Mouse (Mus musculus) heart, embryonic 13.5 days (tissue): Measurements from ENCODE around the gene Rpl3. TPM values are rescaled to one million over a fixed set of nuclear protein-coding genes. Genes with fewer than 3 reads are reported as not detected.
A peak's percentile ranks its signal among the peaks of the same experiment; 100 is the strongest.

Experiments used
- ATAC-seq: fragments of 200-750 bp; cut with Nextera tagmentation; 2 replicates; pipeline ENCODE4 v1.8.0; 2017; ENCODE audit warnings: moderate TSS enrichment; ENCODE audit not compliant: insufficient number of reproducible peaks, low FRiP score, low TSS enrichment; ENCODE audit errors: extremely low read depth
- H3K27ac ChIP-seq: fragments of 300-500 bp; sonication (generic); replicated peaks from 2 replicates; pipeline ENCODE4 v1.5.1; 2015; ENCODE audit warnings: moderate library complexity, mild to moderate bottlenecking, inconsistent platforms
- H3K27me3 ChIP-seq: fragments of 300-500 bp; sonication (generic); replicated peaks from 2 replicates; pipeline ENCODE4 v1.6.1; 2015; ENCODE audit warnings: mild to moderate bottlenecking, inconsistent platforms
- H3K36me3 ChIP-seq: fragments of 300-500 bp; sonication (generic); 2 replicates; pipeline ENCODE4 v1.6.1; 2015; ENCODE audit warnings: mild to moderate bottlenecking, inconsistent platforms
- H3K4me1 ChIP-seq: fragments of 300-500 bp; sonication (generic); 2 replicates; pipeline ENCODE4 v1.6.1; 2015; ENCODE audit warnings: inconsistent platforms
- H3K4me2 ChIP-seq: fragments of 300-500 bp; sonication (generic); 2 replicates; pipeline ENCODE4 v1.6.1; 2015; ENCODE audit warnings: inconsistent platforms, mild to moderate bottlenecking, moderate library complexity
- H3K4me3 ChIP-seq: fragments of 300-500 bp; sonication (generic); 2 replicates; pipeline ENCODE4 v1.5.1; 2015; ENCODE audit warnings: moderate library complexity, mild to moderate bottlenecking, inconsistent platforms
- H3K9ac ChIP-seq: fragments of 300-500 bp; sonication (generic); 2 replicates; pipeline ENCODE4 v1.6.1; 2015; ENCODE audit warnings: inconsistent platforms, mild to moderate bottlenecking, moderate library complexity
- H3K9me3 ChIP-seq: fragments of 300-500 bp; sonication (generic); 2 replicates; pipeline ENCODE4 v1.6.1; 2016; ENCODE audit warnings: inconsistent platforms
- WGBS: fragments of 180-500 bp; shearing (Covaris S2); methylation state at CpG from one replicate; pipeline ENCODE4 v1.1.7; 2015; ENCODE audit warnings: mixed read lengths; 5-methylcytosine and 5-hydroxymethylcytosine counted together
- polyA plus RNA-seq: library from polyadenylated mRNA; unstranded; fragments of >200 nt; fragmentation: Nextera tagmentation; extraction: Ambion mirVana; gene quantifications from 2 replicates; pipeline ENCODE4 v1.2.1, GENCODE M21; 2015

The Rpl3 gene
- polyA plus RNA-seq, 1 experiment from 2014 or later: 603 TPM

DNA sequence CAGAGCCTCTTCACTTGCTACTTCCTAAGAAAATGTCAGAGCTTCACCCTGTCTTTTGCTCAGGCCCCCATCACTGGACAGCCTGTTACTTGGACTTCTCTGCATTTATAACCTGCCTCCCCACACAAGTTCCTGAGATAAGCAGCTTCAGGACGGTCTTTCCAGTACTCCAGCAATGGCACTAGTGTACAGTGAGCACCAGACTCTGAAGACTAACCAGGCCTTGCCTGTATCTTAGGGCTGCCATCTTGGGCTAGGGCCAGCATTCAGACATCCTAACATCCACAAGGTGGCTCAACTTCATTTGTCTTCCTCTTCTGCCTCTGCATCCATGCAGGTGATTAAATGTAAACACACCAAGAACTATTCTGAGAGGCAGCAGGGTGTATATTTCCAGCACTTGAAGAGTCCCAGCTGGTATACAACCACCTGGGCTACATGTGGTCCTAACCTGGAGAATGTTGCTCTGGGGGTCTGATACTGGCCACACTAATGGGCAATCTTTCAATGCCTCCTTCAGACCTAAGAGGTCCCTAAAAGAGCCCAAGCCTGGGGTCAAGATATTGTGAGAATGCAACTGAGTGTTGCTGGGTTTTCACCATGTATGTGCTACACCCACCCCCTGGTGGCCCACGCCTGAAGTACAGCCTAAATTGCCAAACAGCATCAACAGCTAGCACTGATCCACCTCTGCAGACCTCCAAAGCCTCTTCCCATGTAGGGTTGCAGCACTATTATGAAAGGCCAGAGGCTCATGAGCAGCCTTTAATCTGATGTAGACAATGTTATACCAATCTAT is 15.1 kb downstream of the Rpl3 start:
- H3K4me2 ChIP-seq: no peak overlapping the region
- no peaks in the 10 kb centered on the region for H3K9me3 ChIP-seq
- H3K4me1 ChIP-seq: peaks cover 61% of the 10 kb centered on the region
- 0 out of 2 replicates have a peak, but pooled peaks cover 1% of the 10 kb centered on the region for H3K27me3 ChIP-seq
- H3K9ac ChIP-seq: peak overlapping the region; percentile 15; the same call in 1 of the 2 replicates
- H3K4me3 ChIP-seq: no peak overlapping the region
- ATAC-seq: no peak
- peak overlapping the region; percentile 54 for H3K27ac ChIP-seq
- H3K36me3 ChIP-seq: peaks cover 52% of the 10 kb centered on the region
- 5% methylated on average over 2 of the region's 2 CpGs for WGBS

DNA sequence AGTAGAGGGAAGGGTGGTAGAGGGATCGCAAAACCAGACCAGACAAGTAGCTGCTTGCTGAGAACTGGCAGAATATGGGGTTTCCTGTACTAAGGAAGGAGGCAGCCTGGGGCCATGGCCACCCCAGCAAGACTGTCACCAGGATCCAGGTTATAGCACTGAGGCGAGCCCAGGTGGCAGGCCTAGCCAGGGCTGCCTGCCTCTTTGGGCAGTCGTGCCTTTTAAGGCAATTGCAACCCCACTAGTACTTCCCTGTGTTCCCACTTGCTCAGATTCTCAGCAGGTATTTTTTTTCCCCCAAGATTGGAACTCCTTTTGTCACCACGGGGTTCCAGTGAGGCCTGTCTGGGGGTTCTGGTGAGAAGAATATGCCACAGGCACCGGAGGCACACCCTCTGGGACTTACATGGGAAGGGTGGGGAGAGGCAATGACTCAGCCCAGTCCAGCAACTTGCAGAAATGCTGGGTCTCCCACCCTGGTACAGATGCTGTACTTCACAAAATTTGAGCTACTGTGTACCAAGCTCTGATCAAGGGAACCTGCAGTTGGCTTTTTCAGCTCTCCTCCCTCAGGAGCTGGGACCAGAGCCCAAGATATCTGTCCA is 15.8 kb downstream of the Rpl3 start:
- peaks cover 45% of the 10 kb centered on the region for H3K36me3 ChIP-seq
- 20% methylated on average over 5 of the region's 5 CpGs for WGBS
- no peak overlapping the region for H3K4me2 ChIP-seq
- H3K4me3 ChIP-seq: no peak overlapping the region
- H3K4me1 ChIP-seq: peaks cover 56% of the 10 kb centered on the region
- no peaks in the 10 kb centered on the region for H3K9me3 ChIP-seq
- H3K27me3 ChIP-seq: 0 out of 2 replicates have a peak, but pooled peaks cover 3% of the 10 kb centered on the region
- ATAC-seq: no peak
- H3K27ac ChIP-seq: peak overlapping the region; percentile 54
- H3K9ac ChIP-seq: peak overlapping the region; percentile 61

DNA sequence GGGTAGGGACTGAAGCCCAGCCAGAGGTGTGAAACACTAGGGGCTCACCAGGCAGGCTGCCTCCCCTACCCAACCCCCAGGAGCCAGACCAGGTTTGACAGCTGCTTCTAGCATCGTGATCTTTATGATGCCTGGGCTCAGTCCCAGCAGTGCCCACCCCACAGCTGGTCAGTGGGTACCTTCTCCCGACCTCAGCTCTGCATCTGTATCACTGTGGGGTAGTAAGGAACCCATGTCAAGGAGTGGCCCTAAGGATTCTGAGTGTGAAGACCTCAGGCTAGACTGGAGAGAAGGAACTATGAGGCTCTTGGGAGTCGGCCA is 16.3 kb downstream of the Rpl3 start:
- peaks cover 40% of the 10 kb centered on the region for H3K36me3 ChIP-seq
- H3K9me3 ChIP-seq: no peaks in the 10 kb centered on the region
- no peak overlapping the region for H3K4me2 ChIP-seq
- 0 out of 2 replicates have a peak, but pooled peaks cover 3% of the 10 kb centered on the region for H3K27me3 ChIP-seq
- H3K4me1 ChIP-seq: peaks cover 54% of the 10 kb centered on the region
- no peak for ATAC-seq
- peak overlapping the region; percentile 61 for H3K9ac ChIP-seq
- H3K27ac ChIP-seq: peak overlapping the region; percentile 54; the same call in 1 of the 2 replicates
- H3K4me3 ChIP-seq: no peak overlapping the region
- 28% methylated on average over 3 of the region's 3 CpGs for WGBS

DNA sequence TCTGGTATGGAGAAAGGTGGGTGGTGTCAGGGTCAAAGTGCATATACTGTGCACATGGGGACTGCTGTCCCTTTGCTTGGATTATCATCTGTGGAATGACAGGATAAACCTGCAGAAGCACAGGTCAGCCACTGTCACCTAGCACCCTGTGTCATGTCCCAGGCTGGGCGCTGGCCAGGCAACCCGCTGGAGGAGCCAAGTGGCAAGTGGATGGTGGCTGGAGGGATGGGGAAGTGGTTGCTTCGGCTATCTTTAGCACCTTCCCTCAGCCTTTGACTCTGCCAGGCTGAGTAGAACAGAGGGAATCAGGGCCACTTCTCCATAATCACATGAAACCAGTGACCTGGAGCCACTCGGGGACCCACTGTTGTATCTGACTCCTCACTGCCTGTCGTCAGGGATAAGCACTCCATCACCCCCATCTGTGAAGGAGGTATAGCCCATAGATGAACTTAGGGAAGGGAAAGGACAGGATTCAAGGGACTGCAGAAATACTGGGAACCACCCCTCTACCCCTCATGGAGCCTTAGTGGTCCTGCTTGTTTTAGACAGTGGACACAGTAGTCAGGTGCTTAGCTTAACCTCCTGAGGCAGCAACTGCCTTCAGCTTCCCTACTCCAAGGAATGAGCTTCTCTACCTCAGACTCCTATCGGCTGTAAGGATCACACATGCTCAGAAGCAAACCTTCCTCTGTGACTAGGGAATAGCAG is 16.9 kb downstream of the Rpl3 start:
- Histone ChIP-seq H3K27ac (peak overlapping the region; percentile 25; the same call in 1 of the 2 replicates), H3K36me3 (peaks cover 35% of the 10 kb centered on the region), H3K9me3 (no peaks in the 10 kb centered on the region), H3K9ac (peak overlapping the region; percentile 29; the same call in 1 of the 2 replicates), H3K4me2 (no peak overlapping the region), H3K4me1 (peaks cover 54% of the 10 kb centered on the region), H3K27me3 (0 out of 2 replicates have a peak, but pooled peaks cover 3% of the 10 kb centered on the region), H3K4me3 (no peak overlapping the region)
- no peak for ATAC-seq
- WGBS: 22% methylated on average over 6 of the region's 6 CpGs

DNA sequence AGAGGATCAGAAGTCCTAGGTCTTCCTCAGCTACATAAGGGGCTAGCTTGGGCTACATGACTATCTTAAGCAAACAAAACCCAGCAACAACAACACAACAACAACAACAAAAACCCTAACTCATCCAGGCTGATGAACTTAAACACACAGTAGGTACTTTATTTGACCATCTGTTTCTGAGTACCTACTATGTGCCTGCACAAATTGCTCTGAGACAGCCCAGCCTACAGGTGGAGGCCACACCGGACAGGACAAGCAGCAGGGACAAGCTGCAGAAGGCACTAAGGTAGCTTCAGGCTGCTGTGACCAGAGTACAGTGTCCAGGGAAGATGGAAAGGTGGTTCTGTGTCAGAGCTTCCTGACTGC is 18.4 kb downstream of the Rpl3 start:
- Histone ChIP-seq H3K9ac (no peak overlapping the region), H3K4me2 (no peak overlapping the region), H3K9me3 (no peaks in the 10 kb centered on the region), H3K4me3 (no peak overlapping the region), H3K36me3 (peaks cover 19% of the 10 kb centered on the region), H3K4me1 (peaks cover 38% of the 10 kb centered on the region), H3K27me3 (0 out of 2 replicates have a peak, but pooled peaks cover 3% of the 10 kb centered on the region), H3K27ac (no peak overlapping the region)
- no peak for ATAC-seq
- 81% methylated on average over 1 of the region's 1 CpGs for WGBS

DNA sequence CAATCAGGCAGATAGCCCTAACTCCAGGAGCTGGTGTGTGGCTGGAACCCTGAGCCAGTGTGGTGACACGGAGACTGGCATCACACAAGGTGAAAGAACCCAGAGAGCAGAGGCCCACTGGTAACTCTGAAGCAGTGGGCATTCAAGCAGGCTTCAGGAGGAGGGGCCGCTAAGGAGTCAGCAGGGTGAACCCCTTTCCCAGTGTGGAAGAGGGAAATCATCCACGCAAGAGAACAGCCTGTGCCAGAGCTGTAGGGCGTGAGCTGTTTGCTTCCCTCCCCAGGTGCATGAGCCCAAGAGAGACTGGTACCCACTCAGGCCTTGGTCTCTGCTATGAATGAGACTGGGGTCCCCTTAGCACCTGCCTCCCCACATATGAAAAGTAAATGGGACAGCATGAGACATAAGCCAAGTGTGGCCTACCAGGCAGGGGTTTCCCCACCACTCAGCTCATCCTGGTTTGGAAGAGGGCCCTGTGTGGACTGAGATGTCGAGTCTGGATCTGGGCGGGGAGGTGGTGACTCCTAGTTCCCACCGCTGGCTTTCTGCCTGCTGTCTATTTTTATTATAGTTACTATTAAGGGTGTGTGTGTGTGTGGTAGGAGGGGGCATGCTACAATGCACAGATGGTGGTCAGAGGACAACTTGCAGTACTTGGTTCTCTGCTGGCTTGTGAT is 19.0 kb downstream of the Rpl3 start:
- Histone ChIP-seq H3K27me3 (0 out of 2 replicates have a peak, but pooled peaks cover 3% of the 10 kb centered on the region), H3K4me2 (no peak overlapping the region), H3K4me1 (peaks cover 35% of the 10 kb centered on the region), H3K36me3 (peaks cover 14% of the 10 kb centered on the region), H3K27ac (no peak overlapping the region), H3K9me3 (no peaks in the 10 kb centered on the region), H3K9ac (no peak overlapping the region), H3K4me3 (no peak overlapping the region)
- ATAC-seq: no peak
- WGBS: 75% methylated on average over 7 of the region's 7 CpGs

DNA sequence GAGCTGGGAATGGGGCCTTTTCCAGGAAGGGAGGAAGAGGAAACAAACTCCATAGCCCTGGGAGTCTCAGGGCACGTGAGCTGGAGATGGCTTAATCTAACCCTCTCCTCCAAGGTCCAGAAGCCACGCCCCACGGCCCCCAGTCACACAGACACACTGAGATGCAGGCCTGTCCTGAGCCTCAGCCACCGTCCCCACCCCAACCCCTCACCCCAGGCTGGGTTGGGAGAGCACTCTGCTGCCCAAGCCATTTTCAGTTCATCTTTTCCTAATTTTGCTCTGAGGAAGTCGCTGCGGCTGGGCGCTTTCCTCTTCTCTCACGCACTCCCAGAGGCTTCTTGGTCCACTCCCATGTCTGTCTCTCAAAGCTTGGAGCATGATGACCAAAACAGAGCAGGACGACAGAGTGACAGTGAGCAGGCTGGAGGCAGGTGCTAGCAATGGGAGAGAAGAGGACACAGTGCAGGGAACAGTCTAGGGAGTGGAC is 19.7 kb downstream of the Rpl3 start:
- H3K4me1 ChIP-seq: peaks cover 35% of the 10 kb centered on the region
- H3K36me3 ChIP-seq: peaks cover 6% of the 10 kb centered on the region
- no peak overlapping the region for H3K4me2 ChIP-seq
- no peak overlapping the region for H3K27ac ChIP-seq
- H3K9ac ChIP-seq: 0 out of 2 replicates have a peak overlapping the region, but pooled peaks have one; percentile 15
- no peak overlapping the region for H3K4me3 ChIP-seq
- WGBS: 37% methylated on average over 9 of the region's 9 CpGs
- 0 out of 2 replicates have a peak, but pooled peaks cover 3% of the 10 kb centered on the region for H3K27me3 ChIP-seq
- H3K9me3 ChIP-seq: no peaks in the 10 kb centered on the region
- no peak for ATAC-seq

DNA sequence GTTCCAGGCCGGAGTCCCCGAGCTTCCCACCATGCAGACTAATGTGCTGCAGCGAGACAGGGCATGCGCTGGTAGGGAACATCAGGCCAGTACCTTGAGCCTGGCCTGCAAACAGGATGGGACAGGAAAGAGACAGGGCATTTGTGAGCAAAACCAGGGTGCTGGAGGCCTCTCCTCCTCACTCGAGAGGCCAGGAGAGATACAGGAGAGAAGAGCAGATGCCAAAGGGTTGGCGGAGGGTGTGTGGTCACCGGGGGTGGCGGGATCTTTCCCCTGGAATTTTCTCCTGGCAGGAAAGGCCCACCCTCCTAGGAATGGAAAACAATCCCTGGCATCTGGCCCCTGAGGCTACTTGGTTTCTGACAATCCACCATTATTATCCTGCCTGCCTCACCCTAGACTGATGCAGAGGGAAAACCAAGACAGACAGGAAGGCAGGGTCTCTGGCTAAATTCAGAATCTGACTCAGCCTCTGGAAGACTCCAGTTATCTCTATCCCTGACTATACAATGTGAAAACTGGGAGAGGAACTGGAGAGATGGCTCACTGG is 21.5 kb downstream of the Rpl3 start:
- Histone ChIP-seq H3K4me1 (peaks cover 20% of the 10 kb centered on the region), H3K36me3 (no peaks in the 10 kb centered on the region), H3K4me3 (no peak overlapping the region), H3K9ac (peak overlapping the region; percentile 34), H3K9me3 (no peaks in the 10 kb centered on the region), H3K27me3 (0 out of 2 replicates have a peak, but pooled peaks cover 3% of the 10 kb centered on the region), H3K4me2 (no peak overlapping the region), H3K27ac (peak overlapping the region; percentile 33)
- 42% methylated on average over 8 of the region's 8 CpGs for WGBS
- no peak for ATAC-seq

DNA sequence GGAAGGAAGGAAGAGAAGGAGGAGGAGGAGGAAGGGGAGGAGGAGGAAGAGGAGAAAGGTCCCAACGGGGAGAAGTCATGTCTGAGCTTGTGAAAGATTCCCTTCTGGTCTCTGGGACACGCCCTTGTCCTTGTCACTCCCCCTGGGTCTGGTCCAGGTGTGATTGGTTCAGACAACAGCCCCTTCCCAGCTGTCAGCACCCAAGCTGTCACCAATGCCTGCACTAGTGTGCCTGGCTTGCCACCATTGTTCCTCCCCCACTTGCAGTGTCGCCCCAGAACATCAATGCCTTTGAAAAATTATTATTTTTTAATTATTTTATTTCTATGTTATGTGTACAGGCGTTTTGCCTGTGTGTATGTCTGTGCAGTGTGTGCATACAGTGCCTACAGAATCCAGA is 22.5 kb downstream of the Rpl3 start:
- ATAC-seq: no peak
- H3K4me3 ChIP-seq: no peak overlapping the region
- peaks cover 11% of the 10 kb centered on the region for H3K4me1 ChIP-seq
- H3K27ac ChIP-seq: no peak overlapping the region
- no peak overlapping the region for H3K9ac ChIP-seq
- 0 out of 2 replicates have a peak, but pooled peaks cover 3% of the 10 kb centered on the region for H3K27me3 ChIP-seq
- WGBS: 55% methylated on average over 4 of the region's 4 CpGs
- H3K4me2 ChIP-seq: no peak overlapping the region
- H3K9me3 ChIP-seq: no peaks in the 10 kb centered on the region
- no peaks in the 10 kb centered on the region for H3K36me3 ChIP-seq

DNA sequence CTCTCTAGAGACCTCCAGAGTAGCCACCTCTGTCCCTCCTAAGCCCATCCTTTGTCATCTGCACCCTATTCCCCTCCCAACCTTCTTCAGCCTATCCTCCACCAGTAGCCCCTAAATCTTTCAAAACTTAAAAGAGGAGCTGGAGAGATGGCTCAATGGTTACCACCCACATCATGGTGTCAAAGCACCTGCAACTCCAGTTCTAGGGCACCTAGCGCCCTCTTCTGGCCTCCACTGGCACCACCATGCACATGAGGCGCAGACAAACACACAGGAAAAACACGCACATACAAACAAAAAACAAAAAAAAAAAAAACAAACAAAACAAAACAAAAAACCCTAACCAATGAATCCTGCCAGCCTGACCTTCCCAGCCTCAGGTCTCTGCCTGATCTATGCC is 25.1 kb downstream of the Rpl3 start:
- H3K36me3 ChIP-seq: no peaks in the 10 kb centered on the region
- no peak overlapping the region for H3K4me3 ChIP-seq
- no peak overlapping the region for H3K27ac ChIP-seq
- 0 out of 2 replicates have a peak, but pooled peaks cover 2% of the 10 kb centered on the region for H3K27me3 ChIP-seq
- ATAC-seq: no peak
- H3K9ac ChIP-seq: no peak overlapping the region
- H3K4me2 ChIP-seq: no peak overlapping the region
- no peaks in the 10 kb centered on the region for H3K9me3 ChIP-seq
- peaks cover 10% of the 10 kb centered on the region for H3K4me1 ChIP-seq
- 49% methylated on average over 3 of the region's 3 CpGs for WGBS
